Mouse (Mus musculus): ENCODE data around the gene Nsg1.
A peak's percentile ranks its signal among the peaks of the same experiment; 100 is the strongest.

DNA sequence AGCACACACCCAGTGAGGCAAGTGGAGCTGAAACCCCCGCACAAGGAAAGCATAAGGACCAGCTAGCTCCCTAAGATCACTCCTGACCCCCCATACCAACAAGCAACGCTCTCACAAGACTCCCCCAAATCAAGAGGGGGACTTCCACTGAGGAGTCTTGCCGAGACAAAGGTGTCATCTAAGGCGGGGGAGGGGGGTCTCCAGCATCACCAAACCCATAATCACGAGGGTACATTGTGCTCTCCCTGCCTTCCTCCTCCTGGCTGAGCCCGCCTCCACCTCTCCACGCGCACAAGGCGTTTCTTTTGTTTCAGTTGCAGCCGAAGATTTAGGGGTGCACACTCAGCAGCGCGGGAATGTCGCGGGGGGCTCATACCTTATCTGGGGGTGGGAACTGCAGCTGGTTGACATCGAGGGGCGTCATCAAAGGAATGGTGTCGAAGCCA is 1.2 kb downstream of the Nsg1 start:
- TF ChIP-seq CTCF (IDR thresholded peaks at IDR 0.05; ENCODE audit: insufficient read depth, low read depth, low read length) = no peak
- TF ChIP-seq POLR2A (IDR thresholded peaks at IDR 0.05; ENCODE audit: insufficient read depth, low read depth, low read length) = 0 out of 2 replicates have a peak, but pooled peaks have one; percentile 11
